Mouse (Mus musculus) activated CD4-positive, CD25-positive, alpha-beta regulatory T cell (primary cell): ENCODE data around the gene Spcs3. TPM values are rescaled to one million over a fixed set of nuclear protein-coding genes. Genes with fewer than 3 reads are reported as not detected.

Source experiments
- polyA plus RNA-seq, 2 experiments: library from polyadenylated mRNA; unstranded; fragments of 100-300 nt; shearing (Covaris generic); gene quantifications; one replicate each; pipeline ENCODE4 v1.2.1; 2017

Gene Spcs3
- 100 to 1,000 TPM in 1 of 2 experiments, 10 to 100 TPM in 1; 99.2 to 111 TPM for polyA plus RNA-seq

DNA sequence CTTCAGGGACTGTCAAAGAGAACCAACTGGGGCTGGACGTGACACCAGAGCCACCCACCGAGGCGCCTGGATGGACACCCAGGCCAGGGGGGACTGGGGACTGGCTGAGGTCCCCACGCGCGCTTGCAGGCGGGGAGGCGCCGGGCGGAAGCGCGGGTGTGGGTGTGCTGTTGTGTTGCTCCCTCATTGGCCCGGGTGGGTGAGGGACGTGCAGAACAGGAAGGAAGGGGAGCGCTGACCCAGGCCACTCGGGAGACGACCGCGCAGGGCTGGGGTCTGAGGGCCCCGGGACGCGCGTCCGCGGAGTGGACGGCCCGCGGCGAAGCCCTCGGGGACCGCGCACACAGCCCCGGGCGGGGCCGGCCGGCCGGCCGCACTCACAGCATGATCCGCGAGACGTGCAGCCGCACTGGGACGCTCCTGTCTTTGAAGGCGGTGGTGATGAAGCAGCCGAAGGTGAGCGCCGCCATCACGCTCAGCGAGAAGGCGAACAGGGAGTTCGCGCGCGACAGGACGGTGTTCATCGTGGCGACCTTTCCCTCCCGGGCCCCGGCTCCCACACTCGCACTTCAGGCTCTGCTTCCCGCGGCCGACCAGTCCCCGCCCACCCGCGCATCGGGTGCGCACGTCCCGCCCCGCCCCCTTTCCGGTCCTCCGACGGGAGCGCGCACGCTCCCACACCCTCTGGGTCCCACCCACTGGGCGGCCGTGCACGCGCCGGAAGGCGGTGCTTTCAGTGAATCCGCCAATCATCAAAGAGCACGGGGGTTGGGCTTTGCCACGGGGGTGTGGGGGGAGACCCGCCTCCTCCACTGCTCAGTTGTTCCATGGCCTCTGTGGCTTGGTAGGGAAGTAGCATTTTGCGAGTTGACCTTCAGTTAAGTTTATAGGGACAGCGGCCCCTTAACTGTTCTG is at the start of gene Spcs3, which contains the start of gene Asb5:
TSS of gene Spcs3 (minus strand) at position 617 of the 915 bp plus-strand sequence.
TSS of gene Asb5 (plus strand) at position 199 of the 915 bp plus-strand sequence.

Other genes with a start within 250 kb of the Spcs3 start
- 1 to 10 TPM; 4.7 to 7.1 TPM for gene Asb5, start 418 bp downstream of the Spcs3 start, polyA plus RNA-seq
- under 1 TPM in 1 of 2 experiments, not detected in 1; 0.16 TPM for gene Spata4, start 70.8 kb upstream of the Spcs3 start, polyA plus RNA-seq